Mouse (Mus musculus) midbrain, embryonic 16.5 days (tissue): ENCODE results near the gene Magi2. TPM values are rescaled to one million over a fixed set of nuclear protein-coding genes. Genes with fewer than 3 reads are reported as not detected.

Experiments
- ATAC-seq: fragments of 200-750 bp; cut with Nextera tagmentation; 2 replicates; pipeline ENCODE4 v1.8.0; 2017; ENCODE audit warnings: moderate TSS enrichment
- H3K27ac ChIP-seq: fragments of 300-500 bp; sonication (generic); 2 replicates; pipeline ENCODE4 v1.5.1; 2014; ENCODE audit warnings: mild to moderate bottlenecking, low read length, mixed read lengths
- H3K27me3 ChIP-seq: fragments of 300-500 bp; sonication (generic); 2 replicates; pipeline ENCODE4 v1.6.1; 2014; ENCODE audit warnings: low read depth, low read length, mixed read lengths; ENCODE audit not compliant: control insufficient read depth, insufficient read depth
- H3K36me3 ChIP-seq: fragments of 300-500 bp; sonication (generic); 2 replicates; pipeline ENCODE4 v1.6.1; 2014; ENCODE audit warnings: mild to moderate bottlenecking, low read length, moderate library complexity, mixed read lengths; ENCODE audit not compliant: control insufficient read depth, insufficient read depth
- H3K4me1 ChIP-seq: fragments of 300-500 bp; sonication (generic); 2 replicates; pipeline ENCODE4 v1.6.1; 2014; ENCODE audit warnings: mild to moderate bottlenecking, low read length, mixed read lengths; ENCODE audit not compliant: control insufficient read depth, insufficient read depth
- H3K4me2 ChIP-seq: fragments of 300-500 bp; sonication (generic); 2 replicates; pipeline ENCODE4 v1.6.1; 2014; ENCODE audit warnings: mild to moderate bottlenecking, low read length, mixed read lengths
- H3K4me3 ChIP-seq: fragments of 300-500 bp; sonication (generic); 2 replicates; pipeline ENCODE4 v1.5.1; 2014; ENCODE audit warnings: low read depth, mild to moderate bottlenecking, low read length, moderate library complexity, mixed read lengths
- H3K9ac ChIP-seq: fragments of 300-500 bp; sonication (generic); 2 replicates; pipeline ENCODE4 v1.6.1; 2014; ENCODE audit warnings: low read depth, low read length, mixed read lengths
- H3K9me3 ChIP-seq: fragments of 300-500 bp; sonication (generic); replicated peaks from 2 replicates; pipeline ENCODE4 v1.6.1; 2014; ENCODE audit warnings: mild to moderate bottlenecking, low read length, mixed read lengths; ENCODE audit not compliant: control insufficient read depth, poor library complexity, severe bottlenecking
- WGBS: fragments of 180-500 bp; shearing (Covaris S2); extraction: QIAGEN DNeasy Blood & Tissue Kit; methylation state at CpG from one replicate; pipeline ENCODE4 v1.1.7; 2014; 5-methylcytosine and 5-hydroxymethylcytosine counted together
- polyA plus RNA-seq: library from polyadenylated mRNA; unstranded; fragments of >200 nt; fragmentation: Nextera tagmentation; extraction: Ambion mirVana; gene quantifications from 2 replicates; pipeline ENCODE4 v1.2.1, GENCODE M21; 2015

Gene Magi2
- polyA plus RNA-seq, 1 experiment from 2014 or later = 33.0 TPM

DNA sequence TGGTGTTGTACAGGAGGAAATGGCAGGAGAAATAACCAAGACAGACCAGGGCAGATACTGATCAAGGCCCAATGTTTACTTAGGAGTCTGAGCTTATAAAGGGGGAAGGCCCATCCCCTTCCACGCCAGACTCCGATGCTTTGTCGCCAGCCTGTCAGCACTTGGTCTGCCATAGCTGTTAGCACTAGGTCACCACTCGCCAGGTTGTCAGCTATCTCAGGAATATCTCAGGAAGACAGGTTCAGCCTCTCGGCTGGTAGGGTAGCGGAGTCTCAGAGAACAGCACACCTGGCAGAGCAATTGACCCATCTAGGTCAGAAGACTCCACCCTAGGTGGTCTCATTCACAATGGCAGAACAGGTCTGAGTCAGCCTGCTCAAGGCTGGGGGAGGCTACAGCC lies 1514.4 kb downstream of the Magi2 start:
- H3K9ac ChIP-seq = no peak overlapping the region
- H3K9me3 ChIP-seq = no peaks in the 10 kb centered on the region
- ATAC-seq = no peak
- no peak overlapping the region for H3K4me3 ChIP-seq
- 90% methylated on average over 6 of the region's 6 CpGs for WGBS
- no peak overlapping the region for H3K27ac ChIP-seq
- H3K27me3 ChIP-seq = no peaks in the 10 kb centered on the region
- H3K36me3 ChIP-seq = no peaks in the 10 kb centered on the region
- no peaks in the 10 kb centered on the region for H3K4me1 ChIP-seq
- H3K4me2 ChIP-seq = no peak overlapping the region

- Histone ChIP-seq H3K4me3 (no peak overlapping the region), H3K4me2 (no peak overlapping the region), H3K9me3 (no peaks in the 10 kb centered on the region), H3K9ac (no peak overlapping the region), H3K27me3 (no peaks in the 10 kb centered on the region), H3K36me3 (no peaks in the 10 kb centered on the region), H3K4me1 (no peaks in the 10 kb centered on the region), H3K27ac (no peak overlapping the region)
- ATAC-seq = no peak
- WGBS = 85% methylated on average over 8 of the region's 8 CpGs
These were observed 1515.1 kb downstream of the Magi2 start for GRCm38 (mm10) chr5:20741936-20742335.

- WGBS = 36% methylated on average over 4 of the region's 4 CpGs
- ATAC-seq = 0 out of 2 replicates have a peak, but pooled peaks have one; percentile 22
These were observed 1521.3 kb downstream of the Magi2 start for GRCm38 (mm10) chr5:20748142-20748541.

DNA sequence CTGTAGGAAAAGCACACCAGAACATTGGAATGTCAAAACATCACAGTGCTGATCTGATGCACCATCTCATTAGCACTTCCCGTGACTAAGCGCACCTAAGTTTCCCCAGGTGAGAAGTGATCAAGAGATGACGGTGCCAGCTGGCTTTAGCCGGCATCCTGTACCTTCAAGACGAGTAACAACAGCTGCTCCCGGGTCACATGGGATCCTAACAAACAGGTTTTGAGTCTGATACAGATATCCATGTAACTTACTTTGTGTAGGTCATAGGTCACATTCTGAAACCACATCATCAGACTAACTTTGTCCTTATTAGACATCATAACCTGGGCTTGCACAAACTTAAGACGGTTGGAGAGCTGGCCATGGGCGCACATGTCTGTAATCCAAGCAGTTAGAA lies 1522.0 kb downstream of the Magi2 start:
- no peak for ATAC-seq
- H3K4me1 ChIP-seq = peaks cover 12% of the 10 kb centered on the region
- 89% methylated on average over 8 of the region's 8 CpGs for WGBS

More at GRCm38 (mm10) chr5:20748142-20748541, 1521.3 kb downstream of the Magi2 start:
- H3K9me3 ChIP-seq = no peaks in the 10 kb centered on the region
- H3K36me3 ChIP-seq = no peaks in the 10 kb centered on the region
- peaks cover 12% of the 10 kb centered on the region for H3K4me1 ChIP-seq
- no peak overlapping the region for H3K4me3 ChIP-seq
- no peak overlapping the region for H3K9ac ChIP-seq
- no peak overlapping the region for H3K27ac ChIP-seq
- H3K4me2 ChIP-seq = no peak overlapping the region
- no peaks in the 10 kb centered on the region for H3K27me3 ChIP-seq

GRCm38 (mm10) chr5:20749535-20749934 lies 1522.7 kb downstream of the Magi2 start:
- 84% methylated on average over 3 of the region's 3 CpGs for WGBS
- Histone ChIP-seq H3K9me3 (no peaks in the 10 kb centered on the region), H3K27ac (no peak overlapping the region), H3K9ac (no peak overlapping the region), H3K4me2 (no peak overlapping the region), H3K4me3 (no peak overlapping the region), H3K36me3 (no peaks in the 10 kb centered on the region), H3K4me1 (peaks cover 12% of the 10 kb centered on the region), H3K27me3 (no peaks in the 10 kb centered on the region)
- ATAC-seq = no peak

More for the DNA sequence above, 1522.0 kb downstream of the Magi2 start:
- Histone ChIP-seq H3K27me3 (no peaks in the 10 kb centered on the region), H3K27ac (no peak overlapping the region), H3K36me3 (no peaks in the 10 kb centered on the region), H3K4me2 (no peak overlapping the region), H3K9ac (no peak overlapping the region), H3K4me3 (no peak overlapping the region), H3K9me3 (no peaks in the 10 kb centered on the region)

- ATAC-seq = no peak
- no peak overlapping the region for H3K27ac ChIP-seq
- 9% methylated on average over 7 of the region's 7 CpGs for WGBS
These were observed 1524.2 kb downstream of the Magi2 start for GRCm38 (mm10) chr5:20751000-20751399.

GRCm38 (mm10) chr5:20751696-20752095 lies 1524.9 kb downstream of the Magi2 start:
- WGBS = 26% methylated on average over 7 of the region's 7 CpGs
- Histone ChIP-seq H3K27me3 (no peaks in the 10 kb centered on the region), H3K4me3 (no peak overlapping the region), H3K4me2 (no peak overlapping the region), H3K9ac (no peak overlapping the region), H3K9me3 (no peaks in the 10 kb centered on the region), H3K27ac (no peak overlapping the region), H3K4me1 (peaks cover 12% of the 10 kb centered on the region), H3K36me3 (no peaks in the 10 kb centered on the region)
- no peak for ATAC-seq

More at GRCm38 (mm10) chr5:20751000-20751399, 1524.2 kb downstream of the Magi2 start:
- Histone ChIP-seq H3K4me2 (no peak overlapping the region), H3K4me1 (peaks cover 12% of the 10 kb centered on the region), H3K9me3 (no peaks in the 10 kb centered on the region), H3K4me3 (no peak overlapping the region), H3K9ac (no peak overlapping the region), H3K27me3 (no peaks in the 10 kb centered on the region), H3K36me3 (no peaks in the 10 kb centered on the region)

DNA sequence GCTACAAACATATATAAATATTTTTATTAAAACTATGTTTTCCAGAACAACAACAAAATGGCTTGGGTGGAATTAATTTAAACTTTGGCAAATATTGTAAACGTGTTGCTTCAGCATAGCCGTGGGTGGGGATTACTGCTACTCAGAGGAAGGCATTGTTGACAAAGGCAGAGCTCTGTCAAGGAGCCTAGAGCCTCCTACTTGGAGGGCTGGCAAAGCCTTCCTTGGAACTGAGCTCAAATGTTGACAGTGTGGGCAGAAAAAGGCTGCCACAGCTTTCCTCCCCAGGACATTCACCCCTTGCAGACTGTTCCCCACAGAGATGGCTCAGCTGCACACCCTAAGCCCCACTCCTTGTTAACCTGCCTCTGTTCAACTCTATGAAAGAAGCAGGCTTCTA lies 1526.3 kb downstream of the Magi2 start:
- Histone ChIP-seq H3K36me3 (no peaks in the 10 kb centered on the region), H3K4me1 (peaks cover 12% of the 10 kb centered on the region), H3K4me3 (no peak overlapping the region), H3K4me2 (no peak overlapping the region), H3K9me3 (no peaks in the 10 kb centered on the region), H3K27ac (no peak overlapping the region), H3K27me3 (no peaks in the 10 kb centered on the region), H3K9ac (no peak overlapping the region)
- 26% methylated on average over 2 of the region's 2 CpGs for whole genome bisulfite sequencing
- no peak for ATAC-seq

- Histone ChIP-seq H3K27ac (no peak overlapping the region), H3K4me2 (no peak overlapping the region), H3K9ac (no peak overlapping the region), H3K27me3 (no peaks in the 10 kb centered on the region), H3K9me3 (no peaks in the 10 kb centered on the region), H3K36me3 (no peaks in the 10 kb centered on the region), H3K4me3 (no peak overlapping the region), H3K4me1 (peaks cover 12% of the 10 kb centered on the region)
- 75% methylated on average over 5 of the region's 5 CpGs for WGBS
- no peak for ATAC-seq
These were observed 1527.1 kb downstream of the Magi2 start for GRCm38 (mm10) chr5:20753963-20754362.
